Mouse (Mus musculus) liver, adult 2 months (tissue): Measurements from ENCODE around the gene Bank1. TPM values are rescaled to one million over a fixed set of nuclear protein-coding genes. Genes with fewer than 3 reads are reported as not detected.

Experiments
- DNase-seq: peaks from one replicate; pipeline ENCODE4 v3.0.0-alpha.2; 2011; ENCODE audit warnings: low read depth, low spot score; ENCODE audit errors: extremely low read depth
- H3K27ac ChIP-seq: fragments of 200-500 bp; replicated peaks from 2 replicates; pipeline ENCODE4 v1.5.1; 2012; ENCODE audit warnings: low read depth, mild to moderate bottlenecking, control low read depth, inconsistent platforms, low read length; ENCODE audit not compliant: insufficient read depth
- H3K27me3 ChIP-seq: fragments of 200-500 bp; 2 replicates; pipeline ENCODE4 v1.6.1; 2012; ENCODE audit warnings: mild to moderate bottlenecking, moderate library complexity, low read length, inconsistent platforms; ENCODE audit not compliant: control insufficient read depth, insufficient read depth
- H3K36me3 ChIP-seq: fragments of 200-500 bp; 2 replicates; pipeline ENCODE4 v1.6.1; 2012; ENCODE audit warnings: low read length, inconsistent platforms; ENCODE audit not compliant: control insufficient read depth, insufficient read depth
- H3K4me1 ChIP-seq: fragments of 200-500 bp; 2 replicates; pipeline ENCODE4 v1.6.1; 2011; ENCODE audit warnings: low read length; ENCODE audit not compliant: control insufficient read depth, insufficient read depth
- H3K4me3 ChIP-seq: fragments of 200-500 bp; 2 replicates; pipeline ENCODE4 v1.5.1; 2011; ENCODE audit warnings: low read depth, mild to moderate bottlenecking, control low read depth, low read length, moderate library complexity; ENCODE audit not compliant: insufficient read depth
- H3K79me2 ChIP-seq: fragments of 200-500 bp; 2 replicates; pipeline ENCODE4 v1.6.1; 2012; ENCODE audit warnings: inconsistent platforms, mild to moderate bottlenecking, low read length, moderate library complexity; ENCODE audit not compliant: control insufficient read depth, insufficient read depth
- H3K9ac ChIP-seq: fragments of 200-500 bp; 2 replicates; pipeline ENCODE4 v1.6.1; 2012; ENCODE audit warnings: low read depth, mild to moderate bottlenecking, control low read depth, inconsistent platforms, low read length
- CTCF ChIP-seq: fragments of 200-500 bp; IDR thresholded peaks from 2 replicates; pipeline ENCODE4 v1.5.1; 2011; ENCODE audit warnings: low read depth, low read length, control low read depth
- POLR2A ChIP-seq: fragments of 200-500 bp; IDR thresholded peaks from 2 replicates; pipeline ENCODE4 v1.6.1; 2011; ENCODE audit warnings: low read length, control low read depth; ENCODE audit not compliant: insufficient read depth; ENCODE audit errors: extremely low read depth
- WGBS: fragments of 180-500 bp; shearing (Covaris S2); methylation state at CpG from one replicate; pipeline ENCODE4 v1.1.7; 2018; 5-methylcytosine and 5-hydroxymethylcytosine counted together
- polyA plus RNA-seq: library from polyadenylated mRNA; depleted of rRNA; stranded (reverse); fragments of >200 nt; gene quantifications from 2 replicates; pipeline ENCODE4 v1.2.3, GENCODE M21; 2012
- total RNA-seq: library from RNA; depleted of rRNA; stranded (reverse); fragments of >200 nt; gene quantifications from 2 replicates; pipeline ENCODE4 v1.2.3, GENCODE M21; 2014

The Bank1 gene
- total and polyA plus RNA-seq, 2 experiments, result 0.49 to 3.2 TPM

DNA sequence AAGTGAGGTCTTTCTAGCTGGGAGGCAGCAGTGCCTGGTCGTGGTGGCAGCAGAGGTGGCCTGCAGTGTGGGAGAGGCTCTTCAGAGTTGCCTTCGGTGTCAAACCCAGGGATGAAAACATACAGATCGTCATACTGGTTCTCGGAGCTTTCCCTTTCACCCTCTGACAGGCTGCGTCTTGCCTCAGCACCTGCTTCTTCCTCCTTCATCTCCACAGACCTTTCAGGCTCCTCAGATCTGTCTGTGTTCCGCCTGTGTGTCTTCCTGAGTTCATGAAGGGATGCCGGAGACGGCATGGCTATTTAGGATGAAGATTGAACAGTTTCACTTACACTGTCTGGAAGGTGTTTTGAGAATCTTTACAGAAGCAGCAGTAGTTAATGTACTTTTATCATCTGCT lies 225.6 kb downstream of the Bank1 start:
- Histone ChIP-seq H3K36me3 (no peaks in the 10 kb centered on the region), H3K27me3 (no peaks in the 10 kb centered on the region), H3K9ac (no peak overlapping the region), H3K4me3 (no peak overlapping the region), H3K79me2 (no peaks in the 10 kb centered on the region), H3K4me1 (no peaks in the 10 kb centered on the region), H3K27ac (no peak overlapping the region)
- WGBS, result 85% methylated on average over 8 of the region's 8 CpGs
- TF ChIP-seq CTCF (no peak), POLR2A (no peak)
- no peak for DNase-seq

GRCm38 (mm10) chr3:136086948-136087660 lies 238.8 kb downstream of the Bank1 start:
- H3K36me3 ChIP-seq, result no peaks in the 10 kb centered on the region
- H3K4me1 ChIP-seq, result no peaks in the 10 kb centered on the region
- no peak overlapping the region for H3K4me3 ChIP-seq
- no peaks in the 10 kb centered on the region for H3K79me2 ChIP-seq
- no peak for TF ChIP-seq CTCF
- TF ChIP-seq POLR2A, result no peak
- 68% methylated on average over 7 of the region's 7 CpGs for WGBS
- no peak overlapping the region for H3K27ac ChIP-seq
- no peaks in the 10 kb centered on the region for H3K27me3 ChIP-seq
- no peak overlapping the region for H3K9ac ChIP-seq
- no peak for DNase-seq

- no peak overlapping the region for H3K9ac ChIP-seq
- 68% methylated on average over 5 of the region's 5 CpGs for WGBS
- H3K36me3 ChIP-seq, result no peaks in the 10 kb centered on the region
- H3K27me3 ChIP-seq, result no peaks in the 10 kb centered on the region
- no peak overlapping the region for H3K4me3 ChIP-seq
- no peaks in the 10 kb centered on the region for H3K4me1 ChIP-seq
- no peaks in the 10 kb centered on the region for H3K79me2 ChIP-seq
- DNase-seq, result no peak
- no peak overlapping the region for H3K27ac ChIP-seq
- TF ChIP-seq CTCF, result no peak
- TF ChIP-seq POLR2A, result no peak
These were observed 239.4 kb downstream of the Bank1 start for GRCm38 (mm10) chr3:136086431-136086830.

- H3K9ac ChIP-seq, result no peak overlapping the region
- no peak for DNase-seq
- H3K27me3 ChIP-seq, result no peaks in the 10 kb centered on the region
- H3K27ac ChIP-seq, result no peak overlapping the region
- TF ChIP-seq CTCF, result no peak
- no peaks in the 10 kb centered on the region for H3K79me2 ChIP-seq
- H3K4me1 ChIP-seq, result no peaks in the 10 kb centered on the region
- no peak overlapping the region for H3K4me3 ChIP-seq
- WGBS, result 58% methylated on average over 1 of the region's 1 CpGs
- H3K36me3 ChIP-seq, result no peaks in the 10 kb centered on the region
These were observed 240.8 kb downstream of the Bank1 start for GRCm38 (mm10) chr3:136085077-136085476.

DNA sequence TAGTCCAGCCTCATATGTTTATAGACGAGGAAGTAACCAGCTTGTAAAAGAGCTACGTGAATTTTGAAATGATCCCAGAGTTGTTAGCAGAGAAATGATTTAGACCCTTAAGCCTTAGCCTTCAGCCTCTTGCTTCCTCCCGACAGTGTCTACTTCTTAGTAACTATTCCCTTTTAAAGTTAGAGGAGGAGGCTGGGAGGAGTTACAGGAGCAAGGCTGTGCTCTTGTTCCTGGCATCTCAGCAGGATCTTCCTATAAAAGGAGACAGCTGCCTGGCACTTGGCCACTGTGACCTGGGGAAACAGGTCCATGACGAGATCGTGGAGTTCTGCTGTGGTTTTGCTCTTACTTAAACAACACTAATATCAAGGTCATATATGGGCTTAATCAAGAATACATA lies 241.8 kb downstream of the Bank1 start:
- Histone ChIP-seq H3K4me3 (no peak overlapping the region), H3K9ac (no peak overlapping the region), H3K79me2 (no peaks in the 10 kb centered on the region), H3K4me1 (no peaks in the 10 kb centered on the region), H3K36me3 (no peaks in the 10 kb centered on the region), H3K27ac (no peak overlapping the region), H3K27me3 (no peaks in the 10 kb centered on the region)
- WGBS, result 73% methylated on average over 5 of the region's 5 CpGs
- DNase-seq, result no peak
- TF ChIP-seq POLR2A (no peak), CTCF (no peak)

- DNase-seq, result no peak
- no peak overlapping the region for H3K4me3 ChIP-seq
- no peaks in the 10 kb centered on the region for H3K27me3 ChIP-seq
- TF ChIP-seq CTCF (no peak), POLR2A (no peak)
- H3K27ac ChIP-seq, result no peak overlapping the region
- no peaks in the 10 kb centered on the region for H3K4me1 ChIP-seq
- no peaks in the 10 kb centered on the region for H3K79me2 ChIP-seq
- no peak overlapping the region for H3K9ac ChIP-seq
- WGBS, result 83% methylated on average over 1 of the region's 1 CpGs
- H3K36me3 ChIP-seq, result no peaks in the 10 kb centered on the region
These were observed 244.6 kb downstream of the Bank1 start for GRCm38 (mm10) chr3:136081264-136081663.
